Mouse (Mus musculus) neural tube, embryonic 10.5 days (tissue): ENCODE measurements around the gene Cyb561a3.
A peak's percentile ranks its signal among the peaks of the same experiment; 100 is the strongest.
"Not testable (repeated sequence)": the region's sequence is repeated elsewhere in the genome, so short reads cannot be mapped to it uniquely, and the experiment has no call there.

ENCODE experiments used
- DNase-seq: peaks from one replicate; pipeline ENCODE4 v3.0.0-alpha.2; 2017; ENCODE audit warnings: low spot score; ENCODE audit errors: extremely low spot score

Gene Cyb561a3

GRCm38 (mm10) chr19:10576690-10577561 is at the start of gene Cyb561a3, which contains the start of gene Tmem138:
Cyb561a3 (plus strand) TSS chr19:10577172.
Tmem138 (minus strand) TSS chr19:10577362.
- DNase-seq: peak; percentile 96

GRCm38 (mm10) chr19:10530082-10530481 is 46.9 kb upstream of the Cyb561a3 start:
- no peak for DNase-seq

GRCm38 (mm10) chr19:10539454-10539853 is 37.5 kb upstream of the Cyb561a3 start:
- DNase-seq: no peak

- DNase-seq: peak; percentile 81
Observed at GRCm38 (mm10) chr19:10555624-10556510, 21.1 kb upstream of the Cyb561a3 start, which contains the start of gene Tmem216. Tmem216 (minus strand) TSS chr19:10556238.

GRCm38 (mm10) chr19:10557001-10557400 is 20.0 kb upstream of the Cyb561a3 start:
- no peak for DNase-seq

GRCm38 (mm10) chr19:10557430-10557829 is 19.5 kb upstream of the Cyb561a3 start:
- DNase-seq: no peak

- DNase-seq: not testable (repeated sequence)
Observed at GRCm38 (mm10) chr19:10557837-10558375, 19.1 kb upstream of the Cyb561a3 start.

GRCm38 (mm10) chr19:10560108-10560507 is 16.9 kb upstream of the Cyb561a3 start:
- DNase-seq: no peak

GRCm38 (mm10) chr19:10561558-10562314 is 15.2 kb upstream of the Cyb561a3 start:
- no peak for DNase-seq

- DNase-seq: no peak
Observed at GRCm38 (mm10) chr19:10562351-10562750, 14.6 kb upstream of the Cyb561a3 start.

GRCm38 (mm10) chr19:10564278-10564677 is 12.7 kb upstream of the Cyb561a3 start:
- DNase-seq: no peak

- no peak for DNase-seq
Observed at GRCm38 (mm10) chr19:10565217-10565616, 11.8 kb upstream of the Cyb561a3 start.

- no peak for DNase-seq
Observed at GRCm38 (mm10) chr19:10569627-10570026, 7.3 kb upstream of the Cyb561a3 start.

GRCm38 (mm10) chr19:10580102-10580501 is 3.1 kb downstream of the Cyb561a3 start:
- no peak for DNase-seq

- DNase-seq: no peak
Observed at GRCm38 (mm10) chr19:10580761-10581160, 3.8 kb downstream of the Cyb561a3 start.

GRCm38 (mm10) chr19:10581984-10582383 is 5.0 kb downstream of the Cyb561a3 start:
- no peak for DNase-seq

- no peak for DNase-seq
Observed at GRCm38 (mm10) chr19:10583550-10584146, 6.7 kb downstream of the Cyb561a3 start.

GRCm38 (mm10) chr19:10585112-10585511 is 8.1 kb downstream of the Cyb561a3 start:
- DNase-seq: no peak

GRCm38 (mm10) chr19:10587231-10587630 is 10.3 kb downstream of the Cyb561a3 start:
- no peak for DNase-seq

GRCm38 (mm10) chr19:10589127-10589857 is 12.3 kb downstream of the Cyb561a3 start:
- no peak for DNase-seq
